Mouse (Mus musculus) heart, embryonic 16.5 days (tissue): ENCODE data around the gene Mrpl32. TPM values are rescaled to one million over a fixed set of nuclear protein-coding genes. Genes with fewer than 3 reads are reported as not detected.

ENCODE experiments used
- ATAC-seq: fragments of 200-750 bp; cut with Nextera tagmentation; replicated peaks from 2 replicates; pipeline ENCODE4 v1.8.0; 2017; ENCODE audit warnings: moderate number of reproducible peaks; ENCODE audit not compliant: insufficient read depth, low FRiP score; ENCODE audit errors: extremely low read depth
- H3K27ac ChIP-seq: fragments of 300-500 bp; sonication (generic); 2 replicates; pipeline ENCODE4 v1.5.1; 2014; ENCODE audit warnings: mild to moderate bottlenecking, low read length, control low read depth, moderate library complexity
- H3K27me3 ChIP-seq: fragments of 300-500 bp; sonication (generic); 2 replicates; pipeline ENCODE4 v1.6.1; 2014; ENCODE audit warnings: low read length, mixed read lengths; ENCODE audit not compliant: control insufficient read depth, insufficient read depth
- H3K36me3 ChIP-seq: fragments of 300-500 bp; sonication (generic); 2 replicates; pipeline ENCODE4 v1.6.1; 2014; ENCODE audit not compliant: control insufficient read depth, insufficient read depth
- H3K4me1 ChIP-seq: fragments of 300-500 bp; sonication (generic); 2 replicates; pipeline ENCODE4 v1.6.1; 2014; ENCODE audit warnings: low read length, mixed read lengths; ENCODE audit not compliant: control insufficient read depth, insufficient read depth
- H3K4me2 ChIP-seq: fragments of 300-500 bp; sonication (generic); 2 replicates; pipeline ENCODE4 v1.6.1; 2014; ENCODE audit warnings: low read depth, mild to moderate bottlenecking, control low read depth, low read length
- H3K4me3 ChIP-seq: fragments of 300-500 bp; sonication (generic); 2 replicates; pipeline ENCODE4 v1.5.1; 2014; ENCODE audit warnings: mild to moderate bottlenecking, control low read depth, low read length
- H3K9ac ChIP-seq: fragments of 300-500 bp; sonication (generic); 2 replicates; pipeline ENCODE4 v1.6.1; 2014; ENCODE audit warnings: low read length, control low read depth
- H3K9me3 ChIP-seq: fragments of 300-500 bp; sonication (generic); replicated peaks from 2 replicates; pipeline ENCODE4 v1.6.1; 2016; ENCODE audit warnings: low read length; ENCODE audit not compliant: control insufficient read depth
- WGBS: fragments of 180-500 bp; shearing (Covaris S2); extraction: QIAGEN DNeasy Blood & Tissue Kit; methylation state at CpG from one replicate; pipeline ENCODE4 v1.1.7; 2014; 5-methylcytosine and 5-hydroxymethylcytosine counted together
- polyA plus RNA-seq: library from polyadenylated mRNA; unstranded; fragments of >200 nt; fragmentation: Nextera tagmentation; extraction: Ambion mirVana; gene quantifications from 2 replicates; pipeline ENCODE4 v1.2.1, GENCODE M21; 2015

Gene Mrpl32
- polyA plus RNA-seq, 1 experiment from 2014 or later: 113 TPM

DNA sequence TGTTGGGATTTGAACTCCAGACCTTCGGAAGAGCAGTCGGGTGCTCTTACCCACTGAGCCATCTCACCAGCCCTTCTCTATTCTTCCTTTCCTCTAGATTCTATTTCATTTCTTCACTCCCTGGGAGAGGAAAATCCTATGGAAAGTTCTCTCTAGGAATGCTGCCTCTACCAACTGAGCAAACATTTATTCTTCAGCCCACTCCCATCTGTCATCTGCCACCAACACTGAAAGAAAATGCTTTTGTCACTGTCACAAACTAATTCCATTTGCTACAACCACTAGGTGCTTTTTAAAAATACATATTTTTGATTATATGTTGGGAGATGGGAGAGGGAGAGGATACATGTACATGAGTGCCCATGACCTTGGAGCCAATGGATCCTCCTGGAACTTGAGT lies 10.2 kb downstream of the Mrpl32 start:
- Histone ChIP-seq H3K9ac (no peak overlapping the region), H3K27me3 (no peaks in the 10 kb centered on the region), H3K27ac (no peak overlapping the region), H3K4me3 (no peak overlapping the region), H3K9me3 (no peaks in the 10 kb centered on the region), H3K36me3 (no peaks in the 10 kb centered on the region), H3K4me1 (no peaks in the 10 kb centered on the region), H3K4me2 (no peak overlapping the region)
- 80% methylated on average over 2 of the region's 2 CpGs for WGBS
- ATAC-seq: no peak

- no peak for ATAC-seq
- H3K4me2 ChIP-seq: no peak overlapping the region
- H3K4me3 ChIP-seq: no peak overlapping the region
- no peaks in the 10 kb centered on the region for H3K9me3 ChIP-seq
- 62% methylated on average over 3 of the region's 3 CpGs for WGBS
- H3K4me1 ChIP-seq: no peaks in the 10 kb centered on the region
- no peak overlapping the region for H3K27ac ChIP-seq
- H3K27me3 ChIP-seq: no peaks in the 10 kb centered on the region
- H3K9ac ChIP-seq: no peak overlapping the region
- no peaks in the 10 kb centered on the region for H3K36me3 ChIP-seq
These were observed 32.6 kb downstream of the Mrpl32 start for GRCm38 (mm10) chr13:14580392-14580791.

GRCm38 (mm10) chr13:14574128-14574527 lies 38.8 kb downstream of the Mrpl32 start:
- H3K4me3 ChIP-seq: no peak overlapping the region
- H3K27ac ChIP-seq: no peak overlapping the region
- ATAC-seq: no peak
- no peaks in the 10 kb centered on the region for H3K27me3 ChIP-seq
- H3K9ac ChIP-seq: no peak overlapping the region
- no peaks in the 10 kb centered on the region for H3K36me3 ChIP-seq
- no peaks in the 10 kb centered on the region for H3K9me3 ChIP-seq
- H3K4me2 ChIP-seq: no peak overlapping the region
- H3K4me1 ChIP-seq: no peaks in the 10 kb centered on the region

DNA sequence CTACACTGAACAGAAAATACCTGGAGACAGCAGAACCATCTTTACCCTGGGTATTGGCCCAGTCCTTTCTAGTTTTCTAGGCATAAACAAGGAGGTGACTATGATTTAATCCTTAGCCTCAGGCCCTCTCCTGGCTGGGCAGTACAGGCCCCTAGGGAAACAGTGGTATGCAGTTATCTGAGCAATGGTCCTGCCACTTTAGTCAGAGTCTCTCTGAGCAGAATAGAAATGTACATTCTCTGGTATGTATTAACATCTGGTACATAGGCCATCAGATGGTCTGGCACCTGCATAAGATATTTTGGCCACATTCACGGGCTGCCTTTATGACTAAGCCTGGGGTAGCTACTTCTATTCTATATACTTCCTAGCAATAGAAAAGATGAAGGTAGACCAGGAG lies 51.6 kb downstream of the Mrpl32 start:
- 74% methylated on average over 1 of the region's 1 CpGs for WGBS
- Histone ChIP-seq H3K4me1 (no peaks in the 10 kb centered on the region), H3K27ac (no peak overlapping the region), H3K36me3 (no peaks in the 10 kb centered on the region), H3K4me2 (no peak overlapping the region), H3K27me3 (no peaks in the 10 kb centered on the region), H3K9ac (no peak overlapping the region), H3K4me3 (no peak overlapping the region), H3K9me3 (no peaks in the 10 kb centered on the region)
- no peak for ATAC-seq

Other genes starting within 250 kb of the Mrpl32 start
- gene Hecw1, start 89.9 kb downstream of the Mrpl32 start, polyA plus RNA-seq: 0.20 and 0.41 TPM in 2 replicates
- gene Psma2, start 75 bp upstream of the Mrpl32 start, polyA plus RNA-seq: 148 and 155 TPM in 2 replicates
- gene AW209491, start 17.0 kb upstream of the Mrpl32 start, polyA plus RNA-seq: 17.5 and 19.2 TPM in 2 replicates